Mouse (Mus musculus) erythroblast, embryonic 14.5 days (primary cell): ENCODE results near the gene Plxdc2.

Experiments used
- GATA1 ChIP-seq: IDR thresholded peaks from 2 replicates; pipeline ENCODE4 v1.6.1; 2012; ENCODE audit warnings: low read length, inconsistent platforms, mixed read lengths
- TAL1 ChIP-seq: IDR thresholded peaks from 3 replicates; pipeline ENCODE4 v1.6.1; 2012; ENCODE audit warnings: low read length, inconsistent platforms, mixed read lengths

- TF ChIP-seq TAL1 (no peak), GATA1 (no peak)
Measured at GRCm38 (mm10) chr2:16795283-16795682, 439.2 kb downstream of the Plxdc2 start.
